Mouse (Mus musculus) kidney, adult 8-10 months (tissue): ENCODE data around the gene Itk.

Experiments used
- DNase-seq, 2 experiments: peaks; one replicate each; pipeline ENCODE4 v3.0.0; 2022

The Itk gene

GRCm38 (mm10) chr11:46349681-46350410 lies 39.5 kb downstream of the Itk start:
- no peak for DNase-seq

DNA sequence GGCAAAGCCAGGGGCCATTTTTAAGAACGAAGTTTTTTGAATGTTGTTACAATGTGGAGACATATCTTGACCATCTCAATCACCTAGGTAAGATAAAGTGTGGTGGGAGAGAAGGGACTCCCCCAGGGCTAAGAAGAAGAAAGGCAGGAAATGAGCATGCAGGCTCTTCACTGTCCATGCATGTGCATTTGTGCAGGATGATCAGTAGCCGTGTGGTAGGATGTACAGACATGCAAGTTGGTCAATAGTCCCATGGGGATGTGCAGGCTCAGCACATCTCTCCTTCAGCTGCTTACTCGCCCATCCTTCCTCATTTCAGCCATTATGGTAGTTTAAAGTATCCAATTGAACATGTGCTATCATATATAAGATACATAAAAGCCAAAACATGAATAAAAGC lies 40.9 kb downstream of the Itk start:
- DNase-seq: no peak

DNA sequence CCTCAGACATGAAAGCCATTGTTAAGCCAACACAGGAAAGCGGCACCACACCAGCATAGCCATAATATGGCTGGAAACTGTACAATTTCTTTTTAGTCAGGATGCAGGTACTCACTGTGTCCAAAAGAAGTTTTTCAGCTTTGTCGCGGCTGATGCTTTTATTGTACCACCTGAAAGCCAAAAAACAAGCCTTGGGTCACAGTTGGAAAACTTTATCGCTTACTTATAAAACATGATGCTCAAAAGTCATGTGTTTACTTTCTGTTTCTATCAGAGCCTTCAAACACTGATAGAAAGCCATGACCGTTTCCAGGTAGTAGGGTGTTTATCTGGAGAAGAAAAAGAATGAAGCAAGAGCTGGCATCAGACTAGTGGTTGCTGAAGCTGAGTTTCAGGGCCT lies 41.6 kb downstream of the Itk start:
- no peak for DNase-seq

GRCm38 (mm10) chr11:46343886-46344546 lies 45.3 kb downstream of the Itk start:
- no peak for DNase-seq

DNA sequence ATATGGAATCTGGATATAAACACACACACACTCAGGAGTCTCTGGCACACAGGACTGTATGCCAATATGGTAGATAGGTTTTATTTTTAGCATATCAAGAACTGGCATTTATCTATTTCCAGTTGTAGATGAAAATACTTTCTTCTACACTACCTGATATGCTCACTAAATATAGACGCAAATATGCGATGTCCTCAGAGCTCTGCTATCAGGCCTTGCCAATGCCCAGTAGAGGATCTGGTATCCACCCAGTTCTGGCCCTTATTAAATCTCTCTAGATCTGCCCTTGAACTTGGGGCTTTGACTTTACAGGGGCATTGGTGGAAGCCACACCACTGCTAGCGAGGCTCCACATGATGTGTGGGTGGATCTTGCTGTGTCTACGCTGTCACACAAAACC lies 47.4 kb downstream of the Itk start:
- no peak for DNase-seq

GRCm38 (mm10) chr11:46336020-46336419 lies 53.3 kb downstream of the Itk start:
- no peak for DNase-seq

DNA sequence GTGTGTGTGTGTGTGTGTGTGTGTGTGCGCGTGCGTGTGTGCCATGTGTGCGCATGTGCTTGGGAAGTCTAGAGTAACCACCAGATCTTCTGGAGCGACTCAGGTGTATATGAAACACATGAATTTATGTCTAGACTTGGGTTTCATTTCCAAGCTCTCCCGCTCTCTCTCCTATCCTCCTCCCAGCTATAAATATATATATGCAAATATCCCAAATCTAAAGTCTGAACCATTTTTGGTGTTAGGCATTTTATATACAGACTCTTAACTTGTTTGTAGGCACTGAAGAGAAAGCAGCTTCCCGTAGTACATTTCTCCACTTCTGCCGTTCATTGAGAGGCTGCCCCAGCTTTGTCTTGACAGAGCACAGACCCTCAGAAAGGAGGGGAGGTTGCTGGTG lies 57.1 kb downstream of the Itk start:
- no peak for DNase-seq

DNA sequence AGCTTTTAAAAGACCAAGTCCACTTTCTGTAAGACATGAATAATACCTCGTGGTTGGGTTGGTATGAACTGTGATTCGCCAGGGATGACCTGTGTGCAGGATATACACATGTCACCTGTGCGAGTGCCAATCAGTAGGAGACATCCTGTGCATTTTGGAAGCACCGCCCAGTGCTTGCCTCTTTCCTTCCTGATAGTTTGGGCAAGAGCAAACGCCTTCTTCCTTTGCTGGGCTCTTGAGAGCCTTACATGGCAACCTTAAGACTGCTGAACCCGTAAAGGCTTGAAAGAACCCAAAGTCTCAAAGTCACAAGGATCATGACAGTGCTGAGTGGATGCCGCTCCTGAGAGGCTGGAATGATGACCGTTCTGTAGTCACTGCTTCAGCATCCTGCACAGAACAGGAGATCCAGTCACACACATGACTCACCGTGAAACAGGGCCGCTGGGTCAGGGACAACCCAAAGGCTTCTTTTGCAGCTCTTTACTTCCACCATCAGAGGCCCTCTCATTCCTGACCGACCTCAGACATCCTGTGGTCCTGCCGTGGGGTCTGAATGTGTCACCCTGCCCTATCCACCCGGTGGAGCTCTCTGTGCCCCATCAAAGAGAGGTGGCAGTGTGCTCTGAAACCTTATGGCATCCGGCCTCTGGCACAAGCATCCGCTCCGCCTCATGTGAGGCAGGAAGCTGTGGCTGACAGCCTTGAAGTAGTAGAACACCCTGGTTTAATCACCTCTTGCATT lies 62.9 kb downstream of the Itk start:
- no peak for DNase-seq

- DNase-seq: no peak
These were observed 67.8 kb downstream of the Itk start for GRCm38 (mm10) chr11:46321559-46321958.

- no peak for DNase-seq
These were observed 74.8 kb downstream of the Itk start for GRCm38 (mm10) chr11:46314534-46314933.

DNA sequence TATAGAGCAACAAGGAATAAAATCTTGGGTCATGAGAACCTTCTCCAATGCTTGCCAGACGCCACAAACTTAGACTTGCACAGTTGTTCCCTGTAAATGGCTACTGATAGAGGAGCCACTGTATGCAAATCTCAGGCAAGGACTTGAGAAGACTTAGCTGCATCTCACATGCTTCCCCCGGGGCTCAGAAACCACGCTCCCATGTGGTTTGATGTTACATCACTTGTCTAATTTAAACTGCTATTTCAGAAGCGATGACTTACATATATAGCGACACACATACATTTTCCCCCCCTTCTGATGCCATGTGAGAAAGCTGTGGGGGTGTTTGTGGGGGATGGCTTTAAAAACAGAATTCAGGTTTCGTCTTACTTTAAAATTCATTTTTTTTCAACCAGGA lies 75.5 kb downstream of the Itk start:
- no peak for DNase-seq

DNA sequence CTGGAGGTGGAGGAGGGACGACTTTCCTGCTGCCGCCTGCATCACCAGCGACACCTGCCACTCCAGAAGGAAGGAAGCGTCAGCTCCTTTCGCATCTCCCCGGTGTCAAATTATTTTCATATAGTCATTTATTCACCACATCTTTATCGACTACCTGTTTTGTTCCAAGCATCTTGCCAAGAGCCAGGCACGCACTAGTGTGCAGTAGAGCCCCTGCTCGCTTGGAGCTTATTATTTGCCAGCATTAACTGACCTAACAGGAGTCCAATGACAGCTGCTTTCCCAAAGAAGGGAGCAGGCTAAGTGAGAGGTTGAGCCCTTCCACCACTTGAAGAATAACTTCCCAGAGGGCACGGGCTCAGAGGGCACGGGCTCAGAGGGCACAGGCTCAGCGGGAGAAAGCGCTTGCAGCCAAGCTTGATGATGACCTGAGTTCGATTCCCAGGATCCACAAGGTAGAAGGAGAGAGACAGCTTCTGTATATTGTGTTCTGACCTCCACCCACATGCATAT lies 76.7 kb downstream of the Itk start, which contains the start of gene Cyfip2:
Cyfip2 (minus strand) TSS at position 337 of the 513 bp plus-strand sequence.
- peak; percentile 60 to 69 for DNase-seq

DNA sequence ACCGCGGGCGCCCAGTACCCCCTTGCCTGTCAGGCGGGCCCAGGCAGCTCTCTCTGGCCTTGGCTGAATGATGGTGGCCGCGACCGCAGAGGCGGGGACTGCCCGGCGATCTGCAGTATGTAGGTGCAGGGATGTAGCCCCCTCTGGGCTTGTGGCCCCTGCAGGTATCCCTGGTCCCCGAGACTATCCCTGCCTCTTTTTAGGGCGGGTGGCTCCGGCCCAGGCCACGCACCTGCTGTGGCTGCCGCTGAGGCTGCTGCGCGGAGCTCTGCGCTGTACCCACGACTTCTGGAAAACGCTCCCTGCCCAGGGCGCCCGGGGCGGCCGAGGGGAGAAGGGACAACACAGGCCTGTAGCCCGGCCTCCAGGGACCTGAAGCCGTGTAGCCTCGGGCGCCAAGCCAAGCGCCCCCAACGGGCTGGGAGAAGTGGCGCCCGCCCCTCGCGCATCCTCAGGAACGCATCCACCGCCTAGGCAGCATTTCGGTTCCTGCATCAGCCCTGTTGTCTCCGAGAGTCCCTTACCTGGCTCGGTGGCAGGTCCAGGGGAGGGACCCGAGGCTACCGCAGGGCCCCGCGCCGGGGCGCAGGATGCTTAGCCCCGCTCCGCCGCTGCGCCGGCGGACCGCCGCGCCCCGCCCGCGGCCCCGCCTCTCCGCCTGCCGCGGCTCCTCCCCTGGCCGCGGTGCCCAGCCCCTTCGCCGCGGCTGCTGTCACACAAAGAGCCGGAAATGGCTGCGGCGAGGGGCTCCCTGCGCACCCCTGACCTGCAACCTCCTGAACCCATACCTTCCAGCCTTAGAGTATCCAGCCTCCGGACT lies 77.4 kb downstream of the Itk start:
- peak; percentile 58 to 60 for DNase-seq

DNA sequence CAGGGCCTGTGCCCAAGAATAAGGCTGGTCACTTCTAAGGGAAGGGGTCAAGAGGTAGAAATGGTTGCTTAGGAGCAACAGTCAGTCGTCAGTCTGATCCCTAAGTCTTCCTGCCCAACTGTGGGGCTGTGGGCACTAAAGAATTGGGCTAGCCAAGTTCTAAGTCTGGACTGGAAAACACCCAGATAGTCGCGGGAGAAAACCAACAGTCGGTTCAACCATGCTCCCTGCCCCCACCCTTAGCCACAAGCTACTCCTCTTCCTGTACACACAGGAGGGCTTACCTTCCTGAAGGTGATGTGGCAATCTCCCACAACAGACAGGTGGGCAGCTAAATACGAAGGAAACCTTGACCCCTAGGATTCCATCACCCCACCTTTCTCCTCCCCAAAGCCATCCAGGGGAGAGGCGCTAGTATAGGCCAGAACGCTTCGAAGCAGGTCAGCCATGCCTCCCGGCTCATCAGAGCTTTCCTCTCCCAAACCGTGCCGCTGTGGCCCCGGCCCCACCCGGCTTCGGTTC lies 78.1 kb downstream of the Itk start:
- no peak for DNase-seq

DNA sequence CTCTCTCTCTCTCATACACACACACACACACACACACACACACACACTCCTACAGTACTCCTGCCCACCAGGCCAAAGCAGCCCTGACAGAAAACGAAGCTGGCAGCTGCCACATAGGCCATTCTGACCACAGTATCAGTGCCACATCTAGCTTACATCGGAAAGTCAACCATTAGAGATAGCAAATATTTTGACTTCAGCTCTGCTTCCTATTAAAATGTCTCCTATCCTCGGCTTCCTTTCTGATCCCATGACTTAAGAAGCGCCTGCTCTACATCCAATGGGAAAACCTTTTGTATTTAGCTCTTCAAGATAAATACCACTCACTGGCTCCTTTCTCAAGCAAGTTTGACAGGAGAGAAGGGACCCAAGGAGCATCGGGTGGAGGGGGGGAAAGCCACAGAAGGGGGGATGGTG lies 78.7 kb downstream of the Itk start:
- no peak for DNase-seq

DNA sequence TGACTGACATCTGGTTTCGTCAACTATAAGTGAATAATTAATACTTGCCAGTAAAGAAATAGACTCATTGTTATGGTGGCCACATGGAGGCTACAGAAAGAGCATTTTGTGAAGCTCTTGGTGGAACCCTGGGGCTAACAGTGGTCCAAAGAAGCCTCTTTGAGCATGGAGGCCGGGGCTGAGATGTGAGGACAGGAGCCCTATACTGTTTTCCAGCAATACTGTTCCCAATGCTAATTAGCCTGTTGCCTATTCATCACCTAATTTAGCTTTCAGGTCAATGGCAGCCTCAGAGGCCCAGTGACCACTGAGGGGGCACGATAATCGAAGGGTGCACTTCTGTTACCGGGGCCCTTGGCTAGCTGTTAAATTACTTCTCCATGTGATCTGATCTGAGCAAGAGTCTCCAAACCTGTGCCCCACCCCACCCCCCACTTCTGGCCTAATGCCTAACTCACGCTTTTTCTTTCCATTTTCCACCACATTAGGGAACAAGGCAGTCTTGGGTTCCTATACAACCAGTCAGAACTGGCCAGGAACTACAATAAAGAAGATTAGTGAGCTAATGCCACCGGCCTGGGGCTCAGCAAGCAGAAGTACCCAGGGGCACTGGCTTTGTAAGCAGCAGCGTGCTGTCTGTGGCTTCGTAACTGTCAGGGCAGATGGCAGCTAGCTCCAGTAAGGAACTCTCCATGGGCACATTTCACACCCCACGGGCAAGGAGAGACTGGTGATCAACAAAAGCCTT lies 79.3 kb downstream of the Itk start:
- DNase-seq: no peak

GRCm38 (mm10) chr11:46309111-46309741 lies 80.1 kb downstream of the Itk start:
- DNase-seq: peak; percentile 84 to 92

GRCm38 (mm10) chr11:46308271-46308974 lies 80.9 kb downstream of the Itk start:
- no peak for DNase-seq

- no peak for DNase-seq
These were observed 81.5 kb downstream of the Itk start for GRCm38 (mm10) chr11:46307768-46308167.

- DNase-seq: peak in 1 of 2 experiments; percentile 47
These were observed 82.5 kb downstream of the Itk start for GRCm38 (mm10) chr11:46306776-46307175.
